Mouse (Mus musculus): ENCODE measurements at regions not wholly inside any gene's neighbourhood (a gene's known extent, or its start where the extent isn't known, plus 50 kb on each side); places are given as distances from the start of the nearest gene placed in this dataset.

GRCm38 (mm10) chr15:62673410-62673809, 1171.6 kb downstream of the Gsdmc2 start:
- TF ChIP-seq CTCF (IDR thresholded peaks at IDR 0.05; ENCODE audit: extremely low read depth, insufficient read length, insufficient replicate concordance, low read depth, low read length), result no peak
- TF ChIP-seq POLR2A (IDR thresholded peaks at IDR 0.05; ENCODE audit: low read depth, low read length), result no peak

Measured in small intestine, adult 2 months (tissue).